Mouse (Mus musculus) intestine, embryonic 14.5 days (tissue): ENCODE data around the gene 3110082J24Rik. TPM values are rescaled to one million over a fixed set of nuclear protein-coding genes. Genes with fewer than 3 reads are reported as not detected.
A peak's percentile ranks its signal among the peaks of the same experiment; 100 is the strongest.

Experiments
- ATAC-seq: fragments of 200-750 bp; cut with Nextera tagmentation; replicated peaks from 2 replicates; pipeline ENCODE4 v1.8.0; 2017; ENCODE audit warnings: low read depth, moderate number of reproducible peaks, moderate TSS enrichment, moderate library complexity; ENCODE audit not compliant: low FRiP score, low TSS enrichment
- DNase-seq: peaks from one replicate; pipeline ENCODE4 v3.0.0-alpha.2; 2018; ENCODE audit warnings: low spot score
- H3K27ac ChIP-seq: fragments of 300-500 bp; sonication (generic); 2 replicates; pipeline ENCODE4 v1.5.1; 2014; ENCODE audit warnings: low read depth, mild to moderate bottlenecking, control low read depth
- H3K27me3 ChIP-seq: fragments of 300-500 bp; sonication (generic); replicated peaks from 2 replicates; pipeline ENCODE4 v1.6.1; 2014; ENCODE audit warnings: low read length, control low read depth; ENCODE audit not compliant: control insufficient read depth, insufficient read depth
- H3K36me3 ChIP-seq: fragments of 300-500 bp; sonication (generic); 2 replicates; pipeline ENCODE4 v1.6.1; 2014; ENCODE audit warnings: low read length, control low read depth; ENCODE audit not compliant: control insufficient read depth, insufficient read depth
- H3K4me1 ChIP-seq: fragments of 300-500 bp; sonication (generic); replicated peaks from 2 replicates; pipeline ENCODE4 v1.6.1; 2014; ENCODE audit warnings: low read length, control low read depth, mixed read lengths; ENCODE audit not compliant: control insufficient read depth, insufficient read depth
- H3K4me2 ChIP-seq: fragments of 300-500 bp; sonication (generic); 2 replicates; pipeline ENCODE4 v1.6.1; 2014; ENCODE audit warnings: low read length
- H3K4me3 ChIP-seq: fragments of 300-500 bp; sonication (generic); 2 replicates; pipeline ENCODE4 v1.5.1; 2014; ENCODE audit warnings: low read depth, low read length, control low read depth, mixed read lengths
- H3K9ac ChIP-seq: fragments of 300-500 bp; sonication (generic); 2 replicates; pipeline ENCODE4 v1.6.1; 2014; ENCODE audit warnings: mild to moderate bottlenecking, low read length
- H3K9me3 ChIP-seq: fragments of 300-500 bp; sonication (generic); 2 replicates; pipeline ENCODE4 v1.6.1; 2016; ENCODE audit warnings: low read length, control low read depth; ENCODE audit not compliant: control insufficient read depth
- WGBS: fragments of 180-500 bp; shearing (Covaris S2); extraction: QIAGEN DNeasy Blood & Tissue Kit; methylation state at CpG from one replicate; pipeline ENCODE4 v1.1.7; 2014; 5-methylcytosine and 5-hydroxymethylcytosine counted together
- polyA plus RNA-seq: library from polyadenylated mRNA; unstranded; fragments of >200 nt; fragmentation: Nextera tagmentation; extraction: Ambion mirVana; gene quantifications from 2 replicates; pipeline ENCODE4 v1.2.1, GENCODE M21; 2014

The 3110082J24Rik gene
- polyA plus RNA-seq, 1 experiment from 2014 or later, result not detected

DNA sequence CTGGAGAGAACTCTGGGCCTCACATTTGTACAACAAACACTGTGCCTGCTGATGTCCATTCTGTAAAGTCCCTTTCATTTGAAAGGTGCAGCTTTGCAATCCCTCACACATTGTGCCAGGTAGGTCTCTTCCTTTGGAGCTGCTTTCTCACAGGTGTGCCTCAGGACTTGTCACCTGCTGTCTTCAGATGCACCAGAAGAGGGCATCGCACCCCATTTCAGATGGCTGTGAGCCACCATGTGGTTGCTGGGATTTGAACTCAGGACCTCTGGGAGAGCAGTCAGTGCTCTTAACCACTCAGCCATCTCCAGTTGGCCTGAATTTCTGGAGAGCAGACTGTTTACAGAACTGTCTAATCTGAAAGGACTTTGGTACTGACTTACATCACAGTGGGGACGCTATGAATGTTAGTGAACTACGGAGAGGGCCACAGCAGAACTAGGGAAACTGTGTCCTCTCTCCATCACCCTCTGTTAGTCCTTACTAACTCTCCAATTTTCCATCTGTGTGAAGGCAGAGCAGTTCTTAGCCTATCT is 6.7 kb upstream of the 3110082J24Rik start:
- Histone ChIP-seq H3K27me3 (peaks cover 36% of the 10 kb centered on the region), H3K27ac (no peak overlapping the region), H3K4me1 (peaks cover 23% of the 10 kb centered on the region), H3K36me3 (0 out of 2 replicates have a peak, but pooled peaks cover under 1% of the 10 kb centered on the region), H3K4me3 (no peak overlapping the region), H3K4me2 (no peak overlapping the region), H3K9me3 (no peaks in the 10 kb centered on the region), H3K9ac (no peak overlapping the region)
- WGBS, result 83% methylated on average over 3 of the region's 3 CpGs
- no peak for DNase-seq
- no peak for ATAC-seq

GRCm38 (mm10) chr5:30111771-30112170 is 5.9 kb upstream of the 3110082J24Rik start:
- Histone ChIP-seq H3K36me3 (no peaks in the 10 kb centered on the region), H3K27me3 (peaks cover 44% of the 10 kb centered on the region), H3K9ac (no peak overlapping the region), H3K9me3 (no peaks in the 10 kb centered on the region), H3K4me1 (peaks cover 26% of the 10 kb centered on the region), H3K4me2 (no peak overlapping the region), H3K27ac (no peak overlapping the region), H3K4me3 (no peak overlapping the region)
- DNase-seq (no peak), ATAC-seq (no peak)
- 74% methylated on average over 3 of the region's 3 CpGs for WGBS

GRCm38 (mm10) chr5:30111126-30111525 is 5.2 kb upstream of the 3110082J24Rik start:
- Histone ChIP-seq H3K4me2 (peak overlapping the region; percentile 47), H3K27me3 (peaks cover 50% of the 10 kb centered on the region), H3K4me1 (peaks cover 26% of the 10 kb centered on the region), H3K36me3 (no peaks in the 10 kb centered on the region), H3K4me3 (0 out of 2 replicates have a peak overlapping the region, but pooled peaks have one; percentile 8), H3K9ac (0 out of 2 replicates have a peak overlapping the region, but pooled peaks have one; percentile 7), H3K27ac (0 out of 2 replicates have a peak overlapping the region, but pooled peaks have one; percentile 16), H3K9me3 (no peaks in the 10 kb centered on the region)
- ATAC-seq (peak; percentile 28), DNase-seq (peak; percentile 82)
- WGBS, result 1% methylated on average over 18 of the region's 18 CpGs

DNA sequence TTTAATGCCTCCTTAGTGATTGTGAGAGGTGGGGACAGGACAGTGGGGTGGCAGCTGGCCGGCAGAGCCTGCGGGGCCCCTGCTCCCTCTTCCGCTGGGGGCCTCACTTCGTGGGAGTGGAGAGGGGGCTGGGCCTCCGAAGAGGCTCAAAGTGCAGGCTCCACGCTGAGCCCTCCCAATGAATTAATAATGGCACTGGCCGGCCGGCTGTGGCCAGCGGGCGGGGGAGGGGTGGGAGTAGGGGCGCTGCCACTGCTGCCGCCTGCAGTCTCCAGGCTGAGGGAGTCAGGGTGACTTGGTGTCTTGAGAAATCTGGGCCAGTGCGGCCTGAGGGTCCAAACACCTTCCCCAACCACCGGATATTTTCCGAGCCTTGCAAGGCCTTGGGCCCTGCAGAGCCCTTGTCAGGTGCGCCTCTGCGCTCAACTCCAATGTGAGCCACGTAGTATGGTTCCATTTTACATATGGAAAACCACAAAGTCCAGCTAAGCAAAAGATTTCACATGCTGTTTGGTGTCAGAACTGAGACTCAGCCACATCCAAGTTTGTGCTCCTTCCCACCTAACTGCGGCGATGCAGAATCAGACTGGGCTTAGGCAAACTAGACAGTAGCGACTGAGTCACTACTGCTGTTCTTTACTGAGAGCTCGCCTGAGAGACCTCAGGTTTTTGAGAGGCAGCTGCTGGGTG is 4.6 kb upstream of the 3110082J24Rik start:
- Histone ChIP-seq H3K4me1 (peaks cover 28% of the 10 kb centered on the region), H3K4me2 (peak overlapping the region; percentile 47), H3K4me3 (0 out of 2 replicates have a peak overlapping the region, but pooled peaks have one; percentile 8), H3K36me3 (no peaks in the 10 kb centered on the region), H3K9ac (0 out of 2 replicates have a peak overlapping the region, but pooled peaks have one; percentile 7), H3K27me3 (peaks cover 53% of the 10 kb centered on the region), H3K9me3 (no peaks in the 10 kb centered on the region), H3K27ac (peak overlapping the region; percentile 16; the same call in 1 of the 2 replicates)
- ATAC-seq (no peak), DNase-seq (peak; percentile 64)
- 12% methylated on average over 22 of the region's 22 CpGs for WGBS

- DNase-seq (no peak), ATAC-seq (no peak)
- H3K9ac ChIP-seq, result no peak overlapping the region
- H3K4me1 ChIP-seq, result peaks cover 31% of the 10 kb centered on the region
- H3K36me3 ChIP-seq, result no peaks in the 10 kb centered on the region
- H3K27me3 ChIP-seq, result peaks cover 53% of the 10 kb centered on the region
- peak overlapping the region; percentile 47 for H3K4me2 ChIP-seq
- no peak overlapping the region for H3K4me3 ChIP-seq
- H3K27ac ChIP-seq, result peak overlapping the region; percentile 16; the same call in 1 of the 2 replicates
- H3K9me3 ChIP-seq, result no peaks in the 10 kb centered on the region
- 55% methylated on average over 2 of the region's 2 CpGs for WGBS
Observed at GRCm38 (mm10) chr5:30109899-30110298, 4.0 kb upstream of the 3110082J24Rik start.

GRCm38 (mm10) chr5:30108233-30108632 is 2.3 kb upstream of the 3110082J24Rik start:
- Histone ChIP-seq H3K27me3 (peaks cover 57% of the 10 kb centered on the region), H3K4me3 (no peak overlapping the region), H3K36me3 (no peaks in the 10 kb centered on the region), H3K9me3 (no peaks in the 10 kb centered on the region), H3K27ac (no peak overlapping the region), H3K9ac (no peak overlapping the region), H3K4me2 (no peak overlapping the region), H3K4me1 (peaks cover 29% of the 10 kb centered on the region)
- ATAC-seq (no peak), DNase-seq (peak; percentile 50)
- WGBS, result 84% methylated on average over 6 of the region's 6 CpGs

- Histone ChIP-seq H3K9me3 (no peaks in the 10 kb centered on the region), H3K27me3 (peaks cover 52% of the 10 kb centered on the region), H3K4me1 (peaks cover 29% of the 10 kb centered on the region), H3K4me2 (no peak overlapping the region), H3K9ac (no peak overlapping the region), H3K27ac (no peak overlapping the region), H3K36me3 (no peaks in the 10 kb centered on the region), H3K4me3 (no peak overlapping the region)
- peak; percentile 52 for DNase-seq
- 20% methylated on average over 5 of the region's 5 CpGs for WGBS
- no peak for ATAC-seq
Observed at GRCm38 (mm10) chr5:30107611-30108041, 1.7 kb upstream of the 3110082J24Rik start.

DNA sequence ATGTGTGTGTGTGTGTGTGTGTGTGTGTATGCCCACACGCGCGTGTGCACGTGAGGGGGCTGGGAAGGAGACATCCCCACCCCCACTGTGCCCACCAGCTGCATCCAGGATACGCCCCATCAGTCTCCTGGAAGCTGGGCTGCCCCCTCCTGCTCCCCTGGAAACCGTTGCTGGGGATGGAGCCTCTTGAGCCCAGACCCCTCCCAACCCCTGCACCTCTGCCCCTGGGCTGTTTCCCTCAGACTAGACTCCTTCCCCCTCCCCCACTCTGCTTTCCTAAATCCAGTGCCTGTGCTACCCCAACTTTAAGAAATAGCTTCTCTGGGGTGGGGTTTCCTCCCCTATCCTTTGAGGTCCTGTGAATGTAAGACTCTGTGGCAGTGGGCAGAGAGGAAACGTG is 1.3 kb upstream of the 3110082J24Rik start:
- Histone ChIP-seq H3K27me3 (peaks cover 52% of the 10 kb centered on the region), H3K36me3 (no peaks in the 10 kb centered on the region), H3K4me1 (peaks cover 29% of the 10 kb centered on the region), H3K9ac (no peak overlapping the region), H3K4me2 (no peak overlapping the region), H3K9me3 (no peaks in the 10 kb centered on the region), H3K4me3 (no peak overlapping the region), H3K27ac (no peak overlapping the region)
- ATAC-seq (no peak), DNase-seq (peak; percentile 47)
- 12% methylated on average over 7 of the region's 7 CpGs for WGBS
